Mouse (Mus musculus) heart, adult 2 months (tissue): ENCODE data around the gene Dcun1d3. TPM values are rescaled to one million over a fixed set of nuclear protein-coding genes. Genes with fewer than 3 reads are reported as not detected.

ENCODE experiments used
- DNase-seq, 2 experiments: peaks; one replicate each; pipeline ENCODE4 v3.0.0; 2021
- H3K27ac ChIP-seq: fragments of 200-600 bp; 2 replicates; pipeline ENCODE4 v1.8.1; 2022
- H3K27me3 ChIP-seq: fragments of 200-500 bp; 2 replicates; pipeline ENCODE4 v1.6.1; 2012; ENCODE audit warnings: mild to moderate bottlenecking, low read length, inconsistent platforms, mixed read lengths; ENCODE audit not compliant: control insufficient read depth, insufficient read depth
- H3K36me3 ChIP-seq: fragments of 200-500 bp; 2 replicates; pipeline ENCODE4 v1.6.1; 2012; ENCODE audit warnings: low read length, inconsistent platforms; ENCODE audit not compliant: control insufficient read depth, insufficient read depth
- H3K4me1 ChIP-seq: fragments of 200-500 bp; 2 replicates; pipeline ENCODE4 v1.6.1; 2011; ENCODE audit warnings: low read length; ENCODE audit not compliant: control insufficient read depth, insufficient read depth
- H3K4me3 ChIP-seq: fragments of 200-600 bp; 2 replicates; pipeline ENCODE4 v1.8.1; 2022
- H3K79me2 ChIP-seq: fragments of 200-500 bp; replicated peaks from 2 replicates; pipeline ENCODE4 v1.6.1; 2012; ENCODE audit warnings: mild to moderate bottlenecking, inconsistent platforms, low read length, moderate library complexity, mixed read lengths; ENCODE audit not compliant: control insufficient read depth, insufficient read depth
- H3K9ac ChIP-seq: fragments of 200-500 bp; 2 replicates; pipeline ENCODE4 v1.6.1; 2012; ENCODE audit warnings: low read depth, mild to moderate bottlenecking, control low read depth, inconsistent platforms, low read length, mixed read lengths
- CTCF ChIP-seq: fragments of 200-600 bp; IDR thresholded peaks from 2 replicates; pipeline ENCODE4 v1.8.1; 2022; ENCODE audit warnings: antibody characterized with exemption, mild to moderate bottlenecking, moderate library complexity
- EP300 ChIP-seq: fragments of 200-500 bp; IDR thresholded peaks from 2 replicates; pipeline ENCODE4 v1.6.1; 2011; ENCODE audit warnings: low read depth, low read length, control low read depth; ENCODE audit not compliant: insufficient read depth
- POLR2A ChIP-seq: fragments of 200-500 bp; IDR thresholded peaks from 2 replicates; pipeline ENCODE4 v1.6.1; 2011; ENCODE audit warnings: mild to moderate bottlenecking, low read depth, low read length, control low read depth; ENCODE audit not compliant: insufficient read depth
- WGBS: fragments of 180-500 bp; shearing (Covaris S2); methylation state at CpG from one replicate; pipeline ENCODE4 v1.1.7; 2018; 5-methylcytosine and 5-hydroxymethylcytosine counted together
- intact Hi-C: fragments of 180-260 bp; cut with DNase I; formaldehyde crosslinking; loops from one replicate; pipeline ENCODE4 v1.15.1; 2025
- polyA plus RNA-seq: library from polyadenylated mRNA; depleted of rRNA; stranded (reverse); fragments of >200 nt; gene quantifications from 2 replicates; pipeline ENCODE4 v1.2.3, GENCODE M21; 2012
- total RNA-seq, 2 experiments: library from RNA; stranded (reverse); gene quantifications; 2 replicates each; pipeline ENCODE4 v1.2.3; 2021

Gene Dcun1d3
- total and polyA plus RNA-seq, 3 experiments: 3.7 to 14.6 (median 12.6) TPM

DNA sequence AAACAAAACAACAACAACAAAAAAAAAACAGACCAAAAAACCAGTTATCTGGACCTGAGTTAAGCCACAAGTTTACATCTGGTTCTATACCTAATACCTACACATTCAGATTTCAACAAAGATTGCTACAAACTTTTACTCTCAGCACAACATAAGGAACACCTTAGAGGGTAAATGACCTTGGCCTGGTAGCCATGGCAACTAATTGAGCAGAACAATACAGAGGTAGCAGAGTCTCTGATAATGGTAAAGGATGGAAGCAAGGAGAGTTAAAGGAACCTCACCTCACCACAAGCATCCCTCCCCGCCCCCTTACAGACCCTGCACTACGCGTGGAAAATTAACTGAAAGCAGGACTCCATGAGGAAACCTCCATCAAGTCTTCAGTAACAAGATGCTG lies 36.0 kb downstream of the Dcun1d3 start:
- Histone ChIP-seq H3K4me1 (peaks cover 6% of the 10 kb centered on the region), H3K27me3 (no peaks in the 10 kb centered on the region), H3K36me3 (peaks cover 9% of the 10 kb centered on the region), H3K4me3 (no peak overlapping the region), H3K79me2 (no peaks in the 10 kb centered on the region), H3K9ac (no peak overlapping the region), H3K27ac (no peak overlapping the region; the same call in 1 of the 2 replicates)
- intact Hi-C loops: no loop called here
- TF ChIP-seq EP300: no peak
- no peak for TF ChIP-seq POLR2A
- no peak for TF ChIP-seq CTCF
- no peak for DNase-seq
- WGBS: 91% methylated on average over 3 of the region's 3 CpGs

DNA sequence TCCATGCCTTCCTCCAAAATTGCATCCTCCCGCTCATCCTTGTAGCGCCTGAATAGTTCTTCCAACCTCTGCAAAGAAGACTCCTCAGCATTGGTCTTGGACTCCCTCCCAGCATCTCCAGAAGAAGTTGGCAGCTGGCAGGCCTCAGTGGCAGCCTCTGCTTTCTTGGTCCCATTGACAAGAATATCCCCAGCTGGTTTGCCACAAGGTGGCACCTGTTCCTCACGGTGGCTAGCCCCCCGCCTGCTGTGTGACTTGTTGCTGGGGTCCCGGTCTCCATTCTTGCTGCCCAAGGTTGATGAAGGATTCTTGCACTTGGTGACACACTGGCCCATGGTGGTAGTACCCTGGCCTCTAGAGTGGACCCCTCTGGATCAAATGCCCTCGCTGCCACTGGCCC lies 36.6 kb downstream of the Dcun1d3 start:
- no peak for DNase-seq
- TF ChIP-seq POLR2A (no peak), CTCF (peak; percentile 59)
- Histone ChIP-seq H3K27ac (no peak overlapping the region), H3K36me3 (peaks cover 9% of the 10 kb centered on the region), H3K4me3 (no peak overlapping the region), H3K9ac (no peak overlapping the region), H3K4me1 (peaks cover 6% of the 10 kb centered on the region), H3K27me3 (no peaks in the 10 kb centered on the region), H3K79me2 (no peaks in the 10 kb centered on the region)
- intact Hi-C loops: no loop called here
- WGBS: 81% methylated on average over 6 of the region's 6 CpGs

DNA sequence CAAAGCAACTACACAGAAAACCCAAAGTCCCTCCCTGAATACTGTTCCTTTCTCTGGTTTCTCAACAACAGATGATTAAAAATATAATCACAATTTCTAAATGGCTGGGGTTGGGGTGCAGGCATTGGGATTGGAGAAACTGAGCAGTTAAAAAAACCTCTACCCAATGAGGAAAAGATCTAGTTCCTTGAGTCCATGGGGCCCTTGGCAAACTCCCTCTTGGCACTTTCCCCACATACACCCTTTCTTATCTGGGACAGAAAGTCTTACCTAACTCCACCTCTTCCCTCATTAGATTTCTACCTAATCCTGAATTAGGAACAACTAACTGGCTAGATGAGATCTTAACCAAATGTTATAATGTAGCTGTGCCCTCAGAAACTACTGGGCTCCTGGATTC lies 41.1 kb downstream of the Dcun1d3 start:
- H3K79me2 ChIP-seq: no peaks in the 10 kb centered on the region
- peaks cover 2% of the 10 kb centered on the region; the same call in 1 of the 2 replicates for H3K36me3 ChIP-seq
- H3K9ac ChIP-seq: no peak overlapping the region
- H3K4me3 ChIP-seq: no peak overlapping the region
- no peak overlapping the region for H3K27ac ChIP-seq
- intact Hi-C loops: no loop called here
- DNase-seq: no peak
- no peaks in the 10 kb centered on the region for H3K27me3 ChIP-seq
- peaks cover 2% of the 10 kb centered on the region for H3K4me1 ChIP-seq
- TF ChIP-seq POLR2A: no peak
- TF ChIP-seq EP300: no peak
- TF ChIP-seq CTCF: no peak

DNA sequence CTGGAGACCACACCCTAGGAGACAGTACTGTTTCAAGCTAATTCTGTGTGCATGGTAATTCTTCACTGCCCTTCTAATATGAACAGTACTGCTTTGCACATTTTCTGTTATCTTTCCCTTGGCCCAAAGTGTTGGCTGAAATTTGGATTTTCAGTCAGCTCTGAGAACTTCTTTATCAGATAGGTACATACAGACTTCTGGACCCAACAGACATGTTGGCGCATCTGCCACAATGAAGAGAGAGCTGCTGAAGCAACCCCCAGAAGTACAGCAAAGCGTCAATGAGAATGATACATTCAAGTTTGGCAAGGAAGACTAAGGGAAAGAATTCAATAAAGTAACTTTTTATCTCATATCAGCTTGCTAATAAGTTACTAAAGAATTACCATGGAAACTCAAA lies 41.7 kb downstream of the Dcun1d3 start:
- no peak for TF ChIP-seq CTCF
- TF ChIP-seq POLR2A: no peak
- no peak for TF ChIP-seq EP300
- Histone ChIP-seq H3K4me3 (no peak overlapping the region), H3K79me2 (no peaks in the 10 kb centered on the region), H3K27ac (no peak overlapping the region), H3K9ac (no peak overlapping the region), H3K27me3 (no peaks in the 10 kb centered on the region), H3K4me1 (peaks cover 2% of the 10 kb centered on the region), H3K36me3 (peaks cover 2% of the 10 kb centered on the region; the same call in 1 of the 2 replicates)
- intact Hi-C loops: no loop called here
- WGBS: 90% methylated on average over 2 of the region's 2 CpGs
- DNase-seq: no peak

DNA sequence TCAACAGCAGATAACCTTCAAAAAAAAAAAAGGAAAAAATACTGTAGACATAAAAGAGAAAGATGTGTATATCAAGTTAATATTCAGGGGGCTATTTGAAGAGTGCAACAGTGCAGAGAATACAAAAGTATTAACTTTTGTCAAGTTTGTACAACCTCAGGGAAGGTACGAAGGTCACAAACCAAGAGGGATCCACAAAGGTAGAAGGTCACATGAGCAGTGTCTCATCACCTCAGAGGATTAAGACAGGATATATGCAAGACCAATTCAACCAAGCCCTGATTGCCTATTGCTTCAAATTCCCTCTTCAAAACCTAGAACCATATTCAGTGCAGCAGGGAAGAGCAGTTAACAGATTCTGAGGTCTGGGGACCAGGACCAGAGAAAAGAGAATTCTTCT lies 42.9 kb downstream of the Dcun1d3 start:
- no peak for TF ChIP-seq EP300
- H3K9ac ChIP-seq: no peak overlapping the region
- intact Hi-C loops: no loop called here
- no peaks in the 10 kb centered on the region for H3K79me2 ChIP-seq
- DNase-seq: no peak
- peaks cover 2% of the 10 kb centered on the region; the same call in 1 of the 2 replicates for H3K36me3 ChIP-seq
- no peak overlapping the region for H3K4me3 ChIP-seq
- H3K27ac ChIP-seq: no peak overlapping the region
- WGBS: 98% methylated on average over 1 of the region's 1 CpGs
- peaks cover 2% of the 10 kb centered on the region for H3K4me1 ChIP-seq
- H3K27me3 ChIP-seq: no peaks in the 10 kb centered on the region

DNA sequence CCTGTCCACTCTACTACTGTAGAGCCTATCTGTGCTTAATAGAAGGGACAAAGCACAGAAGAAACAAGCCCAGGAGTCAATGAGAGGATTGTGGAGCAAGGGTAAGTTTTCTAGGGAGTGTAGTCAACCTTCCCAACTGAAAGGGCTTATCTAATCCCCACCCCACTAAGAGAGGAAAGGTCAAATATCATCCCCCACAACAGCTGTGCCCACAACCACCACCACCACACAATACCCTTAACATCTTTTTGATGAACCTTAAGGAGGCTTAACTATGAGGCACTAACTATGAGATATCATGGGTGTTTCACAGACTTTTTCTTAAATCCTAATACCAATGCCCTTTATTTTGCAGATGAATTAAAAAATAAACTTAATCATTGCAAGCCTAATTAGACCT lies 43.6 kb downstream of the Dcun1d3 start:
- Histone ChIP-seq H3K4me1 (peaks cover 2% of the 10 kb centered on the region), H3K36me3 (peaks cover 2% of the 10 kb centered on the region; the same call in 1 of the 2 replicates), H3K27me3 (no peaks in the 10 kb centered on the region), H3K9ac (no peak overlapping the region), H3K4me3 (no peak overlapping the region), H3K79me2 (no peaks in the 10 kb centered on the region), H3K27ac (no peak overlapping the region)
- DNase-seq: no peak
- TF ChIP-seq POLR2A (no peak), CTCF (no peak), EP300 (no peak)
- intact Hi-C loops: no loop called here
